Mouse (Mus musculus): ENCODE measurements at regions not wholly inside any gene's neighbourhood (a gene's known extent, or its start where the extent isn't known, plus 50 kb on each side); places are given as distances from the start of the nearest gene placed in this dataset.

GRCm38 (mm10) chr2:109017018-109017707 lies 263.4 kb upstream of the Kif18a start:
- Histone ChIP-seq H3K4me2 (ENCODE audit: low read depth, low read length) (no peak overlapping the region), H3K36me3 (ENCODE audit: control insufficient read depth, insufficient read depth, low read length) (no peaks in the 10 kb centered on the region), H3K27ac (replicated peaks; ENCODE audit: low read depth, low read length) (no peak overlapping the region), H3K27me3 (replicated peaks; ENCODE audit: control insufficient read depth, insufficient read depth, low read length) (no peaks in the 10 kb centered on the region), H3K4me3 (ENCODE audit: low read depth, low read length) (no peak overlapping the region), H3K4me1 (ENCODE audit: control insufficient read depth, insufficient read depth, low read length) (no peaks in the 10 kb centered on the region), H3K9ac (ENCODE audit: low read depth, low read length) (no peak overlapping the region), H3K9me3 (ENCODE audit: control insufficient read depth, low read length) (no peaks in the 10 kb centered on the region)
- ATAC-seq (ENCODE audit: low read depth) (peak; percentile 88), DNase-seq (ENCODE audit: low spot score) (peak; percentile 86)
- 35% methylated on average over 1 of the region's 1 CpGs for WGBS

GRCm38 (mm10) chr2:109038131-109038695 lies 242.3 kb upstream of the Kif18a start:
- H3K4me2 ChIP-seq (ENCODE audit: low read depth, low read length) = no peak overlapping the region
- no peak; the same call in 1 of the 2 replicates for ATAC-seq (ENCODE audit: low read depth)
- no peaks in the 10 kb centered on the region for H3K4me1 ChIP-seq (ENCODE audit: control insufficient read depth, insufficient read depth, low read length)
- H3K27ac ChIP-seq (replicated peaks; ENCODE audit: low read depth, low read length) = no peak overlapping the region
- DNase-seq (ENCODE audit: low spot score) = no peak
- H3K36me3 ChIP-seq (ENCODE audit: control insufficient read depth, insufficient read depth, low read length) = no peaks in the 10 kb centered on the region
- H3K27me3 ChIP-seq (replicated peaks; ENCODE audit: control insufficient read depth, insufficient read depth, low read length) = no peaks in the 10 kb centered on the region
- H3K4me3 ChIP-seq (ENCODE audit: low read depth, low read length) = no peak overlapping the region
- H3K9me3 ChIP-seq (ENCODE audit: control insufficient read depth, low read length) = no peaks in the 10 kb centered on the region
- H3K9ac ChIP-seq (ENCODE audit: low read depth, low read length) = no peak overlapping the region
- WGBS = 77% methylated on average over 6 of the region's 6 CpGs

Measured in embryonic facial prominence, embryonic 14.5 days (tissue).